Mouse (Mus musculus) Muller cell, postnatal 12 days (primary cell): Measurements from ENCODE around the gene Por.

Experiments
- DNase-seq: peaks from one replicate; pipeline ENCODE4 v3.0.0-alpha.2; 2015; ENCODE audit errors: inconsistent ontology term

Gene Por

DNA sequence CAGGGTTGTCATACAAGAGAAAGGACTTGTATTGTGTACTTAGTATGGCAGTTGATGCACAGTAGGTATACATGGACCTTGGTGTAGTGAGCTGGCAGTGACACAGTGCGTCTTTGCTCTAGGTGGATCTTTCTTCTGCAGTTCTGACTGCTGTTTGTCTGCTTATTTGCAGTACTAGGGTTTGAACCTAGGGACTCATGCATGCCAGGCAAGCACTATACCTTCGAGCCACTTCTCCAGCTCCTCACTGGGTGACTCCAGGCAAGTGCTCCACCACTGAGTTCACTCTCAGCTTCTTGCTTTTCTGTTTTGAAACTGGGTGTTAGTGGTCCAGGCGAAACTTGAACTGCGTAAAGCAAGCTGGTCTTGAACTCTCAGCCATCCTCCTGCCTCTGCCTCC is 31.8 kb downstream of the Por start:
- DNase-seq = no peak

DNA sequence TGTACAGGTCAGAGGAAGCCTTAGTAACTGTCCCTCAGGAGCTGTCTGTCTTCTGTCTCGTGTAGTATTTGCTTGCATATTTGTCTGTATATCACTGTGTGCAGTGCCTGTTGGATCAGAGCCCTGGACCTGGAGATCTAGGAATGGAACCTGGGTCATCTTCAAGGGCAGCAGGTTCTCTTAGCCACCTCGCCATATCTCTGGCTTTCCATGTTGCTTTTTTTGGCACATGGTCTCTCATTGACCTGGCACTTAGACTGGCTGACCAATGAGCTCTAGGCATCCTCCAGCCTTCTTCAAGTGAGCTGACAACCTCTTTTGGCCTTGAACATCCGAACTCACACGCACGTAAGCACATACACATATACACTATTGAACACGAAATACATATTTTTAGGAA is 32.4 kb downstream of the Por start:
- no peak for DNase-seq

DNA sequence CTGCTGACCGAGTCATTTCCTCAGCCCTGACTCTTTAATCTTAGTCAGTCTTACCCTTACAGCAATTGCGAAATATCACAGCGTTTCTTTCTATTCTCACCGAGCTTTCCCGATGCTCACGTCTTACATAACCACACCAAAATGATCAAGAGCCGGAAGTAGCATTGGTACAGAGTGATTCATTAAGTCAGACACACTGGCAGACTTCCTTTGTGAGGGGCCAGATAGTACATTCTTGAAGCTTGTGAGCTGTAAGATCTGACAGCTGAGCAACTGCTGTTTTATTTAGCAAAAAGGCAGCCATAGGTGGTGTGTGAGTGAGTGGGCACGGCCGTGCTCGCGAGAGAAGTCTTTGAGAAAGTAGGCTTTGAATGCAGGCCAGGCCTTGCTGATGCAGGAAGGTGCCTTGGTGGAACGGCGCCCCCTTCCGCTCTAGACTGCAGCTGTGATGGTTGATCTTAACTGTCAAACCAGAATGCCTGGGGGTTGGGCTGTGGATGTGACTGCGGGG is 32.9 kb downstream of the Por start:
- DNase-seq = peak; percentile 65

DNA sequence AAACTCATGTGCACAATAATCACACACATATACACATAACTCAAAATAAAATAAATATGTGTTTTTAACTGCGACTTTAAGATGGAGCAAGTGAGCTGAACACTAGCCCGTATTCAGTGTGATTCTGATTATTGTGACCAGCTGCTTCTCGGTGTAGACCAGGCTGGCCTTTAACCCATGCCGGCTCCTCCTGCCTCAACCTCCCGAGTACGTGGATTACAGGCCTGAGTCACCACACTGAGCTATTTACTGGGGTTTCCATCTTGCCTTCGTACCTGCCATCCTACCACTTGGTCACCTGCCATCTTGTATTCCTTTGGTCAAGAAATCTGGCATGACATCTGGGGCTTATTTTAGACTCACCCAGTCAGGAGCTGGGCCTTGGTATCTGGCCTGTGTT is 33.6 kb downstream of the Por start:
- no peak for DNase-seq

DNA sequence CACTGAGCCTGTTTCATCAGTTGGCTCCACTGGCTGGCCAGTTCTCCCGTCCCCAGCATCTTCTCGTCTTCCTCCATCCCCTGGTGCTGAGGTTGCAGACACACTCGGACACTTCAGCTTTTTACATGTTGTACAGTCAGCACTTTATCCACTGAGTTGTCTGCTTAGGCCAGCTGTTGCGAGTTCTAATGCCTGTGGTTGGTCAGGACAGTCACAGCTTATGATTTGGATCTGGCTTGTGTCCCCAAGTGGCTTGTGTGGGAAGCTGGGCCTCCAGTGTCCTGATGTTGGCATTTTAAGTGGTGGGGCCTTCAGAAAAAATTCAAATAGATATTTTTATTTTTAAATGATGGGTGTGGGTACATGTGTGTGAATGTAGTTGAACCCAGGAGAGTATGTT is 35.5 kb downstream of the Por start:
- no peak for DNase-seq

DNA sequence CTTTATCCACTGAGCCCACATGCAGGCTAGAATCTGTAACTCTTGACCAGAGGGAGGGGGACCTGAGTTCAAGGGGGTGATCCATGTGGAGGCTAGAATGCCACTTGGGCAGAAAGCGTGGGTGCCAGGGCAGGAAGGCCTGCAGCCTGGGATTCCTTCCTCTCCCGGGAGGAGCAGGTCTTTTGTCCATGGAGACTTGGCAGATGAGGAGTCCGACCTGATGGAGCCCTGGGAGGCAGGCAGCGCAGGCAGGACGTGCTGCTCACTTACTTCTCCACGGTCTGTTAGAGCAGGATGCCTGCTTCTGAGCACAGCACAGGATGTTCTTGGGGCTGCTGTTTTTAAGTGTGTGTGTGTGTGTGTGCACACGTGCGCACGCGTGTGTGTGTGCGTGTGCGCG is 37.2 kb downstream of the Por start:
- no peak for DNase-seq

DNA sequence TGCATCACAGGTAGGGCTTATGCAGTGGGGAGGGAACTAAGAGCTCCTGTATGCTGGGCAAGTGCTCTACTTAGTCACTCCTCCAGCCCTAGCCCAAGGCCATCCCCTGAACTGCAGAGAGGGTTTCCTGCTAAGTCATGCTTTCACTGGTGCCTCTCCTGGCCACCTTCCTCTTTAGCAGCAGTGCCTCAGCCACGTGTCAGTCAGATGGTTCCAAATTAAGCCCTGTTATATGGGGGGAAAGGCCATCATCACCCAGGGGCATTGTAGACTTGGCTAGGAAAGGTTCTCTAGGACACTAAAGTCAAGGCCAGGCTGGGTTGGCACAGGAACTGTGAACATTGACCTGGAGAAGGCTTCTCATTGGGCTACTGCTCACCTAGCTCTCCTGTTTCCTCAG is 38.0 kb downstream of the Por start:
- no peak for DNase-seq

DNA sequence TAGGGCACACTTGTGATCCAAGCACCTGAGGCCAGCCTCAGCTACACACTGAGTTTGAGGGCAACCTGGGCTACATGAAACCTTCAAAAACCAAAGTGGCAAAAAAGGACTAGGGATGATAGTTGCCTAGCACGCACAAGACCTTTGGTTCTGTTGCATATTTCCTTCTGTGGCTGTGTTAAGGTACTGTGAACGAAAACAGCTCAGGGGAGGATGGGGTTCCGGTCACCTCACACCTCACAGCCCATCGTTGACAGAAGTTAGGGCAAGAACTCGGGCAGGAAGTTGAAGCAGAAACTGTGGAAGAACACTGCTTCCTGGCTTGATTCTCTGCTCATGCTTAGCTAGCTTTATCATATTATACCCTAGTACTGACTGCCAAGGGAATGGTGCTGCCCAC is 39.9 kb downstream of the Por start:
- DNase-seq = no peak

DNA sequence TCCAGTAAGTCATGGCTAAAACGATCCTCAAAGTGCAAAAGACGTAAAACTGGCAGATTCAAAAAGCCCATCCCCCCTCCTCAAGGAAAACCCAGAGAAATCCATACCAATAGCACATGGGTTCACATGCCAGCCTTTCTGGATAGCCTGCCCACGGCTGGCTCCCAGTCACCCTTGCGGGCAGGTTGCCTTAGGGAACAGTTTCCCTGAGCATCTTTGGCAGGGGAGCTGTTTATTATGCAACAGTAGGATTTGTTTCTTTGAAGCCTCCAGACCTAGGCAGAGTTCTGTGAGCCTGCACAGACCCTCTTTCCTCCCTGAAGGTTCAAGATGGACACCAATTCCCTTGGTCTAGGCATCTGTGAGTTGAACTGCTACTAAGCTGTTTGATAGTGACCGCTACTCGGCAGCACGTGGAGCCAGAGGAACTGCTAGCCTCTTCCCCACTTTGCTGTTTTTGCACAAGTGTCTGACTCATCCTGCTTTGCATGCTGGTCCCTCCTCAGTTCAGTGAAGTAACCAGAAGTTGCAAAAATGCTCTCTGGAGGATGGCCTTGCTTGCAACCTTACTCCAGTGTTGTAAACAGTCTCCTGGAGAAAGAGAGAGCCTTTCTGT is 40.9 kb downstream of the Por start:
- peak; percentile 18 for DNase-seq

DNA sequence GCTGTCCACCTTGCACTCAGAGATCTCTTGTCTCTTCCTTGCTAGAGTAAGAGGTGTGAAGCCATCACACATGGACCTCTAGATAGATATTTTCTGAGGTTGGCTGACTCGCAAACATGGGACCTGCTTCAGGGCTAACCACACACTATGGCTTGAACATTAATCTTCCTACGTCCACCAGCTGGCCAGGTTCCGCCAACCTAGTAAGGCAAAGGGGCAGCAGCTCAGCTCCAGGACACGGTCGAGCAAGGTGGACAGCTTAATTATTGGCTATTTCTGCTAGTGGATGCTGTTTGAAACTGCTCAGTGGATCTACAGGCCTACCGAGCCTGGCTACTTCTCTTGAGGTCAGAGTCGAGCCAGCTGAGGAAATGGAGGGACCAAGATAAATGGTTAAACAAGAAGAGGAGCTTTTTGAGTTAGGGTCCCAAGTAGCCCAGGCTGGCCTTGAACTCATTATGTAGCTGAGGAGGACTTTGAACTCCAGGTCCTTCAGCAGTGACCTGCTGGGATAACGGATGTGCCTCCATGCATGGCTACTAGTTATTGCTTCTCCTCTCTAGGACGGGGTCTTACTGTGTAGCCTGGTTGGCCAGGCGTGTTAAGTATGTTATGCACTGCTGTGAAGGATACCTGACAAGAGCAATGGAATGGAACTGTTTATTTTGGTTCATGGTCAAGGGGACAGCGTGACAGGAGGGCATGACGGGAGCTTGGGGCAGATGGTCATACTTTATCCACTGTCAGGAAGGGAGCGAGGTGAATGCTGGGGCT is 41.9 kb downstream of the Por start:
- DNase-seq = no peak

DNA sequence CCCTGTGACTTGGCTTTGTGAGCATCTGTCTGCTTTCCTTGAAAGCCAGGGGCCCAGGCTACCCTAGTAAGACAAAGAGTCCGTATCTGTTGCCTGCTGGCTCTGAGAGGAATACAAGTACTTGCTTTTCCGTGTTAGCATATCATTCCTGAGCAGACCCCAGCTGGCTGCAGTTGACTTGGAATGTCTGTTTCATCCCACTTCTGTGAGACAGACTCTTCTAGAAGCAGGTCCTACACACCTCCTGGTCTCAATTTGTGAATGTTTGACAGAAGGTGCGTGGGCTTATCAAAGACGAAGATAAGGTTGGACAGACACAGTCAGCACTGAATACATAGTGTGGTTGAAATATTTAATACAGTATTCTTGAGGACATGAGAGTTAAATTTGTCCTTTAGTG is 43.0 kb downstream of the Por start:
- no peak for DNase-seq

DNA sequence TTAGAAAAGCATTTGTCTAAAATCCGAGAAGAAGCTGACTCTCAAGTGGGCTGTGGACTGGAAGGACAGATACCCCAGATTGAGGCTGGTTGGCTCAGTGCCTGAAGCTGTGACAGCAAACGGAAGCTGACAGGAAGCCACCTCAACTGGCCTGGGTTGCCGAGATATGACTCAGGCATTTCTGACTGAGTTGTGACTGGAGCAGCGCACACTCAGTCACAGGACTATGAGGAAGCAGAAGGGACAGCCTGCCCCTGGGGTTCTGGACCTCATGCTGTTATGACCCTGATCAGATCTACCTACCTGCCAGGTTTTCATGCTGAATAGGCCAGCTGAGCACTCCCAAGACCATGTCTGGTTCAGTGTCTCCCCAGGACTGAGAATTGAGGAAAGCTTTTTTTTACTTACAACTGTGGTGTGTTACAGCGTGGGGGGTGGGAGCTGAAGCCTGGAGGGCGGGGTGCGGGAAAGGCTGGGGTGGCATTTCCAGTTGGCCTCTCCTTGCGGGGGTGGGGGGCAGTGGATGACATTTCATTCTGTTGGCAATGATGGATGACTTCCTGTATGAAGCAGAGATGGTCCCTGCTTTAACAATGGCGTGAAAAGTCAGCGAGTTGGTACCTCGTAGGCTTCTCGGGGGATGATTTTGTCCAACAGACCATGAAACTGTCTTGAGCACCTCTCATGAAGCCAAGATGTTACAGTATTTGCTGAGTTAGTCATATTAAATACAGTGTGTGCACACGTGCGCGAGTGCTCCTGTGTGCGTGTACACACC is 43.8 kb downstream of the Por start:
- peak; percentile 63 for DNase-seq

DNA sequence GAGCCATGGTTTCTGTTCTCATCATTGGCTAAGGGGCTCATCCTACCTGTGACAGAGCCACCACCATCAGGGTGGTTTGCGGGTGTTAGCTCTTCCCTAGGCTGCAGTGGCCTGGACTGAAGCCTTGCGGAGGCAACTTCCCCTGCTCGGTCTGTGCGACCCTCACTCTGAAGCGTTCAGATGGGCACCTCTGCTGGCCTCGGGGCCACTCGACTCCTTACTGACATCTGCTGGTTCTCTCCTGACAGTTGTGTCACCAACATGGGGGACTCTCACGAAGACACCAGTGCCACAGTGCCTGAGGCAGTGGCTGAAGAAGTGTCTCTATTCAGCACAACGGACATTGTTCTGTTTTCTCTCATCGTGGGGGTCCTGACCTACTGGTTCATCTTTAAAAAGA is 45.8 kb downstream of the Por start:
- DNase-seq = no peak

DNA sequence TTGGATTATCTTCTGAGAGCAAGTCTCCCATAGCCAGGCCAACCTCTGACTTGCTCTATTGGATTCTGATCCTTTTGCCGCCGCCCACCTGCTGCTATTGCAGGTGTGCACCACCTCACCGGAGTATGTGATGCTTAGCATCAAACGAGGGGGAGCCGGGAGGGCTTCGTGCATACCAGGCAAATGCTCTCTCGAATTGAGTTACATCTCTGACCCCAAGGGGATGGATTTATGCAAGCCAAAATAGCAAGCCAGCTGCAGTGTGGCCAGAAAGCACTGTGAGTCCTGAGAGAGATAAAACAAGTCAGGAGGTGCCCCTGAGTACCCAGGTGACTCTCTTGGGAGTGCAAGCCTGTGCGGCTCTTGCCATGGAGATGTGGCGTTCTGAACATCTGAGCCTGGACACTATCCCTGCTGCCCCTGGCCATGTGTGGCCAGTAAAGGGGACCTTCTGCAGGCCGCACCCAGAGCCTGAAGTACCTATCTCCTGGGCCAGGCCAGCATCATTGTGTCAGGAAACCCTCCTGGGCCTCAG is 49.8 kb downstream of the Por start:
- no peak for DNase-seq

DNA sequence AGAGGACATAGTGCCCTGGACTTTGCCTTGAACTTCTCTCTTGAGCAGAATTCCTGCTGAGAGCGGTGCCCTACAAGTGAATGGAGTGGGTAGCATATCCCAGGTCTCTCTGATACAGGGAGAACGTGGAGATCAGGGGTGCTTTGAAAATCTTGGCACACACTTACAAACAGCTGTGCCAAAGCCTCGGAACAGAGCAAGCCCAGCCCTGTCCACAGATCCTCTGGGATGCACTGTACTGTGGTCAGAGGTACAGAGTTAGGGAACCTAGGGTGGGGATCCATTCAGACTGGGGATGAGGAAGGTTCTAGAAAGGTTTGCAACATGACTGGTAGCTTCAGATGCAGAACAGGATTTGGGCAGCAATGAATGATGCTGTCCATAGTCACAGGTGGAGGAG is 50.3 kb downstream of the Por start:
- no peak for DNase-seq

DNA sequence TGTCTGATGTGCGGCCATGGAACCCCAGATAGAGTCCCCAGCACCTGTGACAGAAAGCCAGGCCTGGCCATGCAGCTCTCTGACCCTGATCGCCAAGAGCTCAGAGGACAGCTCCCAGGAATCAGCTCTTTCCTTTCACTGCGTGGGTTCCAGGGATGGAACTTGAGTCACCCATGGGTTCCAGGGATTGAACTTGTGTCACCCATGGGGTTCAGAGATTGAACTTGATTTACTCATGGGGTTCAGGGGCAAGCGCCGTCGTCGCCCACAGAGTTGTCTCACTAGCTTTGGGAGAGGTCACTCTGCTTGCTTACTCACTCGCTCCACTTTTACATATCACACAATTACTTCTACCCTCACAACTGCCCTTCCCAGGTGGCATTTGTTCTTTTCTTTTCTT is 51.2 kb downstream of the Por start:
- no peak for DNase-seq

DNA sequence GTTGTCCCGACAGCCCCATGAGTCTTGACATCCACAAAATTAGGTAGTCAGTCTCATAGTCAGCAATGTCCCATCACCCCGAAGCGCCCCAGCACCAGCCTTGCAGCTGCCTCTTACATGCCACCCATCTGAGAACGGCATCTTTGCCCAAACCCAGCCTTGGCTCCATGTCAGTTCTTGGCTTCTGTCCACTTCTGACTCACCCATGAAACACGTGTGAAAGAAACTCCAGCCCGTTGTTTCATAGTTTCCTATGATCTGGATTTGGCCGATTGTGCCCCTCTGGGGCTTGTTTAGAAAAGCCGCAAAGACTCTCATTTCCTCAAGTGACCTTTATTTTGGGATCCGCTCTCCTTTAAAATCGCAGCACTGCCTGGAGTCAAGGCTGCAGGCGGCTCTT is 52.3 kb downstream of the Por start:
- peak; percentile 90 for DNase-seq

DNA sequence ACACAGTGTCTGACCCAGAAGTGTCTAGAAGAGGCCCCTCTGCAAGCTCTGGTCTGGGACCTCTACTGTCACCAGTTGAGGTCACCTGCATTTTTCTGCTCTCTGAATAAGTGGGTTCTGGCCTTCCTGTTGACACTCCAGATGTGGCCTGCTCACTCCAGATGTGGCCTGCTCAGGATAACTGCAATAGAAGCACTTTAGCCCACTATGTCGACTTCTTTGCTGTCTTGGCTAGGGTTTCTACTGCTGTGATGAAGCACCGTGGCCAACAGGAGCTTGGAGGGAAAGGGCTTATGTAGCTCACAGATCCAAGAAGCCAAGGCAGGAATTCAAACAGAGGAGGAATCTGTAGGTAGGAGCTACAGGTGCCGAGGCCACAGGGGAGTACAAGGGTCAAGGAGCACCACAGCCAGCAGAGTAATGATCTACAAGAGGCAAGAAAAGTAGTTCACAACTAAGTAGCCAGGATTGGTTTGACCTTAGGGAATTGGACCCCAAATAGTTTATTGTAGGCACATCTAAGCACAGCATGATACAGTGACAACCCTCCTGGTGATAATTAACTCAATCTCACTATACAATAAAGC is 53.4 kb downstream of the Por start:
- no peak for DNase-seq

DNA sequence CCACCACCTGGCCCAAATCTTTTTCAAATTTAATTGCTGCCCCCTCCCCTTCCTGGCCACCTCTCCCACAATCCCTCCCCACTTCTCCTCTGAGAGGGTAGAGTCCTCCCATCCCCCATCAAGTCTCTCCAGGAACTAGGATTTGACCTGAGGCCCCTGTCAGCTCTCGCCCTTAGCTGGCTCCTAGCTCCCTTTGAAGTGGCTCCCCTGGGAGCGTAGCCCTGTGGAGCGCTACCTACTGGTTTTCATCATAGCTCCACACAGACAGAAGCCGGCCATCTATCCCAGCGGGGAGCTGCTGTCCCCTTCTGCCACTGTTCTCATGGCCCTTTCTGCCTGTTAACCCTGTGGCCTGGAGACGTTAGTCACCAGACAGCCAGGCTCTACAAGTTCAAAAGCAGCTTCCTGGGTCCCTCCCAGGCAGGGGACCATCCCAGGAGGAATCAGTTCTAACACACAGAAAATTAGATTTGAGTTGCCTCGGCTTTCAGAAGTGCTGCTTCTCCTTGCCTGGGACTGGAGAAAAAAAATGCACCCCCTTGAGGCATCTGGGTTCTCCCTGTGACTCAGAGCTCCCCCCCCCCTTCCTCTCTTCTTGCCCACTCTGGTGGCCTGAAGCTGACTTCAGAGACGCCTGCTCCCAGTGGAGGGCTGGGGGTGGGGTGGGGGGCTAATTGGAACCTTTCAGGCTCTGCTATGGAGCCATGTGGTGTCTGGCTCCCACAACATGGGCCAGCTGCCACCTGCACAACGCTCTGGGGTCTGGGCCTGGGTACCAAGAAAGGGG is 54.9 kb downstream of the Por start:
- peak; percentile 84 for DNase-seq

DNA sequence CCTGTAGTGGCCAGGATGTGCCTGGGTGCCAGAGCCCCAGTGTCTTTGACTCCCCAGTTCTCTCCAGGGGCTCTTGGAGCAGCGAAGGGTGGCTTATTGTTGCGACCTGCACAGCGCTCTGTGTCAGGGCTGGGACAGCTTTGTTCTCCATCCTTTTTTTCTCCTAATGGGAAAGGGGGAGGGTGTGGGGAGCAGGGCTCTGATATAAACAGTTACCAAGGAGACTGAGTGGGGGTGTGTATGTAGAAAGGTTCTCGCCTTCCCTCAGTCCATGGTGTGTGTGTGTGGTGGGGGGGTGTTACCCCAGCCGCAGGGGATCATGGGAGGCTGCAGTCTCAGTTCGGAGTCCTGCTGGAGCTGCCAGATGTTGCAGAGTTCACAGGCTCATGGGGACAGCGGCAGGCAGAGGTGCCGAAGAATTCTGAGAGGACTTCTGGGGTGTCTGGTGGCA is 55.6 kb downstream of the Por start:
- DNase-seq = peak; percentile 67

DNA sequence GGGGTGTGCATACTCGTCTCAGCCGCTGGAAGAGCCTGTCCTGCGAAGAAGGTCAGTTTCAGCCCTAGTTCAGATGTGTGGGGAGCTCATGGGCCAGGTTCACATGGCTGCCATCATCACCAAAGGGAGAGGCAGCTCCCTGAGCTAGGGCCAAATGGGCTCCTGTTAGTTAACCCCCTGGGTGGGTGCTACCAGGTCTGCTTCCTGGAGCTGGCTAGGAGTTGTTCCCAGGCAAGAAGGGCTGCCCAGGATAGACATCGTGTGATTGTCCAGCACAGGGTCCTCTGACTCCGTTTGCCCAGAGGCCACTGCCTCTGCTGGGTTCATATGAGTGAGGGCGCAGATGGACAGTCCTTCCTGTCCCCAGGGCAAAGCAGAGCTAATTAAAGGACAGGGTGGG is 56.2 kb downstream of the Por start:
- DNase-seq = no peak
